Mouse (Mus musculus) hindbrain, embryonic 16.5 days (tissue): ENCODE measurements at regions not wholly inside any gene's neighbourhood (a gene's known extent, or its start where the extent isn't known, plus 50 kb on each side); places are given as distances from the start of the nearest gene placed in this dataset.

ENCODE experiments used
- ATAC-seq: fragments of 200-750 bp; cut with Nextera tagmentation; 2 replicates; pipeline ENCODE4 v1.8.0; 2017; ENCODE audit warnings: moderate TSS enrichment, moderate library complexity
- H3K27ac ChIP-seq: fragments of 300-500 bp; sonication (generic); 2 replicates; pipeline ENCODE4 v1.5.1; 2014; ENCODE audit warnings: low read depth, mild to moderate bottlenecking, control low read depth, low read length, moderate library complexity
- H3K27me3 ChIP-seq: fragments of 300-500 bp; sonication (generic); replicated peaks from 2 replicates; pipeline ENCODE4 v1.6.1; 2014; ENCODE audit warnings: low read length; ENCODE audit not compliant: control insufficient read depth, insufficient read depth
- H3K36me3 ChIP-seq: fragments of 300-500 bp; sonication (generic); 2 replicates; pipeline ENCODE4 v1.6.1; 2014; ENCODE audit warnings: mild to moderate bottlenecking, low read length, moderate library complexity, mixed read lengths; ENCODE audit not compliant: control insufficient read depth, insufficient read depth
- H3K4me1 ChIP-seq: fragments of 300-500 bp; sonication (generic); 2 replicates; pipeline ENCODE4 v1.6.1; 2014; ENCODE audit warnings: low read depth, low read length; ENCODE audit not compliant: control insufficient read depth, insufficient read depth
- H3K4me2 ChIP-seq: fragments of 300-500 bp; sonication (generic); 2 replicates; pipeline ENCODE4 v1.6.1; 2014; ENCODE audit warnings: mild to moderate bottlenecking, low read length, control low read depth, moderate library complexity
- H3K4me3 ChIP-seq: fragments of 300-500 bp; sonication (generic); 2 replicates; pipeline ENCODE4 v1.5.1; 2014; ENCODE audit warnings: mild to moderate bottlenecking, low read length, control low read depth, moderate library complexity
- H3K9ac ChIP-seq: fragments of 300-500 bp; sonication (generic); 2 replicates; pipeline ENCODE4 v1.6.1; 2014; ENCODE audit warnings: low read depth, mild to moderate bottlenecking, control low read depth, low read length, moderate library complexity
- H3K9me3 ChIP-seq: fragments of 300-500 bp; sonication (generic); 2 replicates; pipeline ENCODE4 v1.6.1; 2014; ENCODE audit warnings: mild to moderate bottlenecking, low read length, moderate library complexity; ENCODE audit not compliant: control insufficient read depth
- WGBS: fragments of 180-500 bp; shearing (Covaris S2); extraction: QIAGEN DNeasy Blood & Tissue Kit; methylation state at CpG from one replicate; pipeline ENCODE4 v1.1.7; 2014; 5-methylcytosine and 5-hydroxymethylcytosine counted together

DNA sequence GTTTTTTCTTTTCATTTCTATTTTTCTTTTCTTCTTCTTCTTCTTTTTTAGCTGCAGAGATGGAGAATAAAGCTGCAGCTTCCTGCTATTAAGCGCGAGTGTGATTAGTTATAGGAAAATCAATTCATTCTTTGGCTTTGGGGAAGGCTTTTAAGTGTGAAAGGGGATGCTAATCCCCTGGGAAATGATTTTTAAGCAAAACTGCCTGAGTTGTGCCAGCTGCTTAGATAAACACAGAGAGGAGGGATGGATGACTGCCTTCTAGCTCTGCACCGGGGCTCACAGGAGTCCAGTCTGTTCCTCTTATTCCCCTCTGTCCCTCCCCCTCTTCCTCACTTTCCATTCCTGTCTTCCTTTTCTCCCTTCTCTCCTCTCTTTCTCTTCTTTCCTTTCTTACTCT lies 306.8 kb upstream of the Rbfox1 start:
- WGBS: 32% methylated on average over 3 of the region's 3 CpGs
- no peak for ATAC-seq

DNA sequence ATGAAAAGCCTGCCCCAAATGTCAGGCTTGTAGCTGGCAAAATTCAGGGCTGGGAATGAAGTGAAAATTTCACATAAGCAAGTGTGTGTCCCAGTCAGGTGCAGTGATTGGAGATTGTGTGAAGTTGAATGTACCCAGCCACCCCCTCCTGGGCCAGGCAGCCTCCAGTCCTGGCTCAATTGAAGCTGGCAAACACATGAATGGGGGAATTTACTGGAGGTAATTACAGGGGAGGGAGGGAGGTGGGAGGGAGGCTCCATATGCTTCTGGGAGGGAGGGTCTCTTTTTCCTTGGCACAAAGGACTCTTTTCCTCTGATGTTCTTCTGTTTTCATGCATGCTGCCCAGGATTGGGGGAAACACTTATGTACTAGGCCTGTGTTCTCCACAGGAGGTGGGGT lies 312.4 kb upstream of the Rbfox1 start:
- H3K27ac ChIP-seq: no peak overlapping the region
- H3K4me3 ChIP-seq: no peak overlapping the region
- no peak overlapping the region for H3K4me2 ChIP-seq
- H3K36me3 ChIP-seq: no peaks in the 10 kb centered on the region
- peaks cover 8% of the 10 kb centered on the region for H3K4me1 ChIP-seq
- H3K9me3 ChIP-seq: no peaks in the 10 kb centered on the region
- ATAC-seq: no peak
- no peaks in the 10 kb centered on the region for H3K27me3 ChIP-seq
- H3K9ac ChIP-seq: no peak overlapping the region

More for the DNA sequence above, 306.8 kb upstream of the Rbfox1 start:
- H3K9me3 ChIP-seq: no peaks in the 10 kb centered on the region
- H3K4me1 ChIP-seq: peaks cover 6% of the 10 kb centered on the region; the same call in 1 of the 2 replicates
- no peak overlapping the region for H3K9ac ChIP-seq
- no peaks in the 10 kb centered on the region for H3K36me3 ChIP-seq
- H3K27ac ChIP-seq: no peak overlapping the region
- H3K4me3 ChIP-seq: no peak overlapping the region
- no peaks in the 10 kb centered on the region for H3K27me3 ChIP-seq
- no peak overlapping the region for H3K4me2 ChIP-seq

DNA sequence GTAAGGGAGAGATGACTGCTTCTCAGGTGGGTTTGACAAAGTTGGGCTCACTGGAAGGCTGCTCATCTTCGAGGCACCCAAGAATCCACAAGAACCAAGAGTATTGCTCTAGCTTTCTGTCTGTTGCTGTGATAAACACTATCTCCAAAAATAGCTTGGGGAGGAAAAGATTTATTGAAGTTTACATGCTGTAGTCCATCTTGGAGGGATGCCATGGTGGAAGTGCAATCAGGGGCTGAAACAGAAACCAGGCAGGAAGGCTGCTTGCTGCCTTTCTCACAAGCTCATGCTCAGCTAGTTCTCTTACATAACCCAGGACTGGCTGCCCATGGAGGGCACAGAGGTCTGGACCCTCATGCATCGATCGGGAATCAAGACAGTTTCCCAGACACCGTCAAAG lies 314.5 kb upstream of the Rbfox1 start:
- Histone ChIP-seq H3K9me3 (no peaks in the 10 kb centered on the region), H3K36me3 (no peaks in the 10 kb centered on the region), H3K4me1 (peaks cover 8% of the 10 kb centered on the region), H3K4me2 (no peak overlapping the region), H3K27me3 (no peaks in the 10 kb centered on the region), H3K4me3 (no peak overlapping the region), H3K27ac (no peak overlapping the region), H3K9ac (no peak overlapping the region)
- ATAC-seq: no peak
- 92% methylated on average over 4 of the region's 4 CpGs for WGBS

DNA sequence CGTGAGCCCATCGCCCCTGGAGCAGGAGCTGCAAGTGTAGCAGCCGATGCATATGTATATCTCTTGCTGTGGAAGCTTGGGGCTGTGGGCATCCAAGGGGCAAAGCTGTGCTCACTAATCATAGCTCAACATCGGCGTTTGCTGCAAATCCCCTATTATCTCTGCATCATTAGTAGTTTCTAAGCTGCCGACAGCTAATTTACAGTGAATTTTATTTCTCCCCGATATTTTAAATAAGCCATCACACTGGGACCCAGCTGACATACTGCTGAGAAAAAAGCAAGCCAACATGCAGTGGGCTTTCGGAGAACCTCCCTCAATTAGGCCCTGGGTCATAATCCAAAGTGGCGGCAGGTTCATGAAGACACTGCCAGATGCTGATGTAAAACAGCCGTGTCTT lies 313.3 kb upstream of the Eef2kmt start:
- H3K36me3 ChIP-seq: no peaks in the 10 kb centered on the region
- no peaks in the 10 kb centered on the region for H3K9me3 ChIP-seq
- H3K9ac ChIP-seq: no peak overlapping the region
- ATAC-seq: no peak
- H3K27me3 ChIP-seq: no peaks in the 10 kb centered on the region
- 47% methylated on average over 10 of the region's 10 CpGs for WGBS
- H3K4me1 ChIP-seq: peaks cover 8% of the 10 kb centered on the region
- H3K4me3 ChIP-seq: no peak overlapping the region
- no peak overlapping the region for H3K4me2 ChIP-seq
- H3K27ac ChIP-seq: peak overlapping the region; percentile 45; the same call in 1 of the 2 replicates

DNA sequence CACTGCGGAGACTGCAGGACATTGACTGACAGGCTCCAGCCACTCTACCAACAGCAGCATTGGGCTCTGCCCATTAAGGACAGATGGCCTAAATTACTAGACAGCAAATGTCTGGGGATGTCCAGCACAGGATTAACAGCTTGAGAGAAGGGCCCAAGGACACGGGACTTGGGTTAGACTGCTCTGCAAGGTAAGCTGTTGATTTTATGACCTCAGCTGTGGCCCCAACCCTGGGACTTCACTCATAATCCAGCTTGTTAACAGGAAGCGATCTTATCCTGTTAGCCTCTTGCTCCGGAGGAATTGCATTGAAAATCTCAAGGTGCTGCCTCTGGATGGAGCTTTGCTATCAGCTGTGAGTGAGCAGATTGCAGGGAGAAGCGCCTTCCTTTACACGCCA lies 293.2 kb upstream of the Eef2kmt start:
- H3K4me1 ChIP-seq: no peaks in the 10 kb centered on the region
- no peak overlapping the region for H3K27ac ChIP-seq
- 64% methylated on average over 6 of the region's 6 CpGs for WGBS

DNA sequence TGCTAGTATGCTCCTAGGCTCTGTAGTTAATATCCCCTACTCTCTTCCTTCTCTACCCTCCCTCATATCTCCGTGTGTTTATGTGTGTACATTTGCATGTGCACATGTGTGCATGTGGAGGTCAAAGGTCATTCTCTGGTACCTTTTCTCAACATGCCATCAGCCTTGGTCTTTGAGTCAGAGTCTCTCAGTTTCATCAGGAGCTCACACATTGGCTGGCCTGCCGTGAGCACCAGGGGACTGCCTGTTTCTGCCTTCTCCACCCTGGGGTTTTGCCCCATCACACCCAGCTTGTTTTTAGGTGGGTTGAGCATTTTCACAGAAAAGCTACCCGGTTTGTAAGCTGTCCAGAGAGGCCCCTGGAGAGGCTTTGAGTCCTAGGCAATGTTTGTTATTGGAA lies 292.8 kb upstream of the Eef2kmt start:
- ATAC-seq: no peak
- 72% methylated on average over 3 of the region's 3 CpGs for WGBS
- H3K27me3 ChIP-seq: no peaks in the 10 kb centered on the region
- no peak overlapping the region for H3K4me2 ChIP-seq
- H3K9me3 ChIP-seq: no peaks in the 10 kb centered on the region
- H3K4me1 ChIP-seq: no peaks in the 10 kb centered on the region
- H3K9ac ChIP-seq: no peak overlapping the region
- H3K27ac ChIP-seq: no peak overlapping the region
- no peak overlapping the region for H3K4me3 ChIP-seq
- no peaks in the 10 kb centered on the region for H3K36me3 ChIP-seq

More for the DNA sequence above, 293.2 kb upstream of the Eef2kmt start:
- Histone ChIP-seq H3K9ac (no peak overlapping the region), H3K4me2 (no peak overlapping the region), H3K9me3 (no peaks in the 10 kb centered on the region), H3K27me3 (no peaks in the 10 kb centered on the region; the same call in 1 of the 2 replicates), H3K4me3 (no peak overlapping the region), H3K36me3 (no peaks in the 10 kb centered on the region)
- no peak for ATAC-seq

DNA sequence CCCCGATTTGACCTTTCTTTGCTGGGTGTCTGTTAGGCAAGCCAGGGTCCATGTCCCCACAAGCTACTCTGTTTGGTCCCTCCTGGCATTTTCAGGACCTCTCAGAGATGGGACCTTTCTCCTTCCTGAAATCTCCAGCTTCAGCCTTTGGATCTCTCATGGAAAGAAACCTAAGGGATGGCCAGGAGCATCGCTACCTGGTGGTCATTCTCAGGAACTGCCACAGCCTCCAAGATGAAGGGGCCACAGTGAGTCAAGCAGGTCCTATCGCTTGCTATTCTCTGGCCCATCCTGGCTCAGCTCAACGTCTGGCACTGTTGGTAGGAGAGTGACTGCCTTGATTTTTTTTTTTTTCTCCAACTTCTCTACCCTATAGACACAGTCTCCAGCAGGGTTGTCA lies 291.0 kb upstream of the Eef2kmt start:
- Histone ChIP-seq H3K9me3 (no peaks in the 10 kb centered on the region), H3K4me1 (no peaks in the 10 kb centered on the region), H3K4me2 (no peak overlapping the region), H3K27ac (no peak overlapping the region), H3K4me3 (no peak overlapping the region), H3K36me3 (no peaks in the 10 kb centered on the region), H3K27me3 (no peaks in the 10 kb centered on the region), H3K9ac (no peak overlapping the region)
- no peak for ATAC-seq
- 51% methylated on average over 4 of the region's 4 CpGs for WGBS

DNA sequence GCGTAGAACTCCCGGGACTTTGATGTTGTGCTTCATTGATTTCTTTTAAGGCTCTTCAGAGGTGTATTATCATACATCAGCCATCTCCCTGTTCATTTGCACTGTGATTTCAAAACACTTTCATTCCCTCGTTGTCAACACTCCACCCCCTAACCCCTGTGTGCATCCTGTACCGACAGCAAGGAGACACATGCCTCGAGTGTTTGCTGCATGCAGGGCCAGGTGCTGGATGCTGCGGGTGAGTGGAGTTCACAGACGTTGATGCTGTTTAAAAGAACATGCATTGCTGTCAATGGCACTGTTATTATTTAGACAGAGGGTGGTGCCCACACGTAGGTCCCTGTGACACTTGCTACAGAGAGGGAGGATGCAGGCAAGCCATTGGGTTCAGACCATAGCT lies 290.0 kb upstream of the Eef2kmt start:
- 44% methylated on average over 8 of the region's 8 CpGs for WGBS
- no peak overlapping the region for H3K4me2 ChIP-seq
- H3K4me1 ChIP-seq: no peaks in the 10 kb centered on the region
- no peak overlapping the region for H3K9ac ChIP-seq
- no peak overlapping the region for H3K4me3 ChIP-seq
- H3K27me3 ChIP-seq: no peaks in the 10 kb centered on the region
- no peak for ATAC-seq
- H3K9me3 ChIP-seq: no peaks in the 10 kb centered on the region
- H3K36me3 ChIP-seq: no peaks in the 10 kb centered on the region
- H3K27ac ChIP-seq: no peak overlapping the region

DNA sequence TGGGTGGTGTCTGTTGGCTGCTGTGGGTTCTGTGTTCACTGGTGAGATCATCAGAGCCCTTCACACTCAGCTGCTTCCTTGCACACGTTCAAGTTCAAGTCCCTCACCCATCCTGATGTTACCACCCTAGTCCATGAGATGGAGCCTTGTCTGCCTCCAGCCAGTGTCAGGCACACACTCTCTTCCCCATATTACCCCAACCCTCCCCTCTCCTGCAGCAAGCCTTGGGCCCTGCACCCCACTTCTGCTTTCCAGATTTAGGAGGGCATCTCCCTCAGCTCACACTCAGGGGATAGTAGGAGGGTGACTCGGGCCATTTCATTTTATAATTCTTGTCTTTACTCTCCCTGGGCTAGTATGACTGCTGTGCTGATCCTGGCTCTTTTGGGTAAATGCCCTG lies 288.7 kb upstream of the Eef2kmt start:
- Histone ChIP-seq H3K36me3 (no peaks in the 10 kb centered on the region), H3K27me3 (no peaks in the 10 kb centered on the region), H3K4me2 (no peak overlapping the region), H3K4me1 (no peaks in the 10 kb centered on the region), H3K9ac (no peak overlapping the region), H3K27ac (no peak overlapping the region), H3K4me3 (no peak overlapping the region), H3K9me3 (no peaks in the 10 kb centered on the region)
- WGBS: 70% methylated on average over 2 of the region's 2 CpGs
- ATAC-seq: no peak

DNA sequence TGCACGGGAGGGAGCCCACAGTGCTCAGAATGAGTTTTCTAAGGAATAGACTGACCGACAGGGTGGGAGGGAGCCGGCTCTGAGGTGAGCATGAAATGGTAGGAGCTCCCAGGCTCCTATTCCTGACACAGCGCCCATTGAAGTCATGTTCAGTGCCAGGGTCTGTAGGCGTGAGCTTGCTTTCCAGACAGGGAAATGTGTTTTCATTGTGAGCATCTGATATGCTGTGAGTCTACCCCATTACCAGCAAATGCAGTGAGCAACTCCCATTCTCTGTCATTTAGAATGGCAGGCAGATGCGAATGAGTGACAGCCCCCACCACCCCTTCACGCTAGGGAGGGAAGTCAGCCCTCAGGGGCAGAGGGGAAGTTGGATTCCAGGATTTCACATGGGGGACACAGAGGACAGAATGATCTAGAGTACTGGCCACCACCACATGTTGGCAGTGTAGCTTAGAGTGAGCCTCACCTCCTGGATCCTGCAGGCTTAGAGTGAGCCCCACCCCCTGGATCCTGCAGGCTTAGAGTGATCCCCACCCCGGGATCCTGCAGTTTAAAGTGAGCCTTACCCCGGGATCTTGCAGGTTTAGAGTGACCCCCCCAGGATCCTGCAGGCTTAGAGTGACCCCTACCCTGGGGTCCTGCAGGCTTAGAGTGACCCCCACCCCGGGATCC lies 283.2 kb upstream of the Eef2kmt start:
- H3K36me3 ChIP-seq: no peaks in the 10 kb centered on the region
- peaks cover 10% of the 10 kb centered on the region for H3K4me1 ChIP-seq
- H3K27me3 ChIP-seq: no peaks in the 10 kb centered on the region
- H3K4me2 ChIP-seq: no peak overlapping the region
- H3K4me3 ChIP-seq: no peak overlapping the region
- no peaks in the 10 kb centered on the region for H3K9me3 ChIP-seq
- 55% methylated on average over 10 of the region's 10 CpGs for WGBS
- no peak for ATAC-seq
- H3K9ac ChIP-seq: no peak overlapping the region
- no peak overlapping the region for H3K27ac ChIP-seq
